Mouse (Mus musculus) CH12.LX (cell line): ENCODE data around the gene Lyzl6. TPM values are rescaled to one million over a fixed set of nuclear protein-coding genes. Genes with fewer than 3 reads are reported as not detected.
A peak's percentile ranks its signal among the peaks of the same experiment; 100 is the strongest.

Experiments used
- DNase-seq: peaks from one replicate; pipeline ENCODE4 v3.0.0-alpha.2; 2013; ENCODE audit errors: extremely low read depth
- H3K27ac ChIP-seq: 2 replicates; pipeline ENCODE4 v1.5.1; 2012; ENCODE audit warnings: low read depth, mild to moderate bottlenecking, control low read depth, moderate library complexity; ENCODE audit not compliant: insufficient read depth
- H3K27me3 ChIP-seq: replicated peaks from 2 replicates; pipeline ENCODE3; 2012; ENCODE audit warnings: inconsistent platforms
- H3K36me3 ChIP-seq, 2 experiments: replicated peaks in 1 of 2; 2 replicates each; pipeline versions ENCODE3 to v1.6.1; 2012; ENCODE audit warnings: inconsistent platforms in 1 of 2, low read length in 1 of 2, mild to moderate bottlenecking in 1 of 2, mixed read lengths in 1 of 2, moderate library complexity in 1 of 2; ENCODE audit not compliant: control insufficient read depth in 1 of 2, insufficient read depth in 1 of 2
- H3K4me1 ChIP-seq, 2 experiments: 2 replicates each; pipeline ENCODE4 v1.6.1; 2012; ENCODE audit warnings: inconsistent platforms in 1 of 2, moderate library complexity in 1 of 2; ENCODE audit not compliant: insufficient read depth in 2 of 2, control insufficient read depth in 1 of 2
- H3K4me2 ChIP-seq: 2 replicates; pipeline ENCODE4 v1.6.1; 2012; ENCODE audit warnings: low read depth, mild to moderate bottlenecking, control low read depth; ENCODE audit not compliant: poor library complexity, insufficient read depth, severe bottlenecking
- H3K4me3 ChIP-seq, 3 experiments: fragments of 150-350 bp in 1 of 3; sonication (generic) in 1 of 3; replicated peaks in 1 of 3; 2 replicates each; pipeline versions ENCODE3 to v1.5.1; 2011 to 2012; ENCODE audit warnings: low read depth in 2 of 3, low read length in 2 of 3, mild to moderate bottlenecking in 2 of 3, moderate library complexity in 2 of 3, control low read depth in 1 of 3, improper control_type of control experiment in 1 of 3, inconsistent platforms in 1 of 3, mixed read lengths in 1 of 3; ENCODE audit not compliant: poor library complexity in 1 of 3
- H3K79me2 ChIP-seq: replicated peaks from 2 replicates; pipeline ENCODE4 v1.6.1; 2012; ENCODE audit warnings: mild to moderate bottlenecking, moderate library complexity; ENCODE audit not compliant: control insufficient read depth, poor library complexity, insufficient read depth, severe bottlenecking; ENCODE audit errors: extremely low read depth
- H3K9ac ChIP-seq: 2 replicates; pipeline ENCODE4 v1.6.1; 2012; ENCODE audit warnings: low read depth, mild to moderate bottlenecking, control low read depth, moderate library complexity; ENCODE audit not compliant: insufficient read depth
- H3K9me3 ChIP-seq: replicated peaks from 2 replicates; pipeline ENCODE3; 2012; ENCODE audit warnings: low read length, inconsistent platforms, mixed read lengths
- BHLHE40 ChIP-seq: IDR thresholded peaks from 2 replicates; pipeline ENCODE4 v1.6.1; 2011; ENCODE audit warnings: mild to moderate bottlenecking, low read depth, low read length, improper control_type of control experiment
- CHD1 ChIP-seq: IDR thresholded peaks from 2 replicates; pipeline ENCODE4 v1.6.1; 2012; ENCODE audit warnings: low read depth, low read length, improper control_type of control experiment, inconsistent platforms
- CHD2 ChIP-seq: IDR thresholded peaks from 2 replicates; pipeline ENCODE4 v1.6.1; 2011; ENCODE audit warnings: low read length, improper control_type of control experiment
- E2F4 ChIP-seq: IDR thresholded peaks from 2 replicates; pipeline ENCODE4 v1.6.1; 2011; ENCODE audit warnings: low read depth, low read length, improper control_type of control experiment; ENCODE audit not compliant: insufficient replicate concordance
- ELF1 ChIP-seq: IDR thresholded peaks from 2 replicates; pipeline ENCODE4 v1.6.1; 2014; ENCODE audit warnings: low read depth, mild to moderate bottlenecking, inconsistent platforms, low read length, improper control_type of control experiment
- HCFC1 ChIP-seq: IDR thresholded peaks from 2 replicates; pipeline ENCODE4 v1.6.1; 2012; ENCODE audit warnings: low read depth, mild to moderate bottlenecking, inconsistent platforms, low read length, improper control_type of control experiment
- IRF4 ChIP-seq: IDR thresholded peaks from 2 replicates; pipeline ENCODE4 v1.6.1; 2014; ENCODE audit warnings: low read depth, mild to moderate bottlenecking, inconsistent platforms, low read length, improper control_type of control experiment
- JUND ChIP-seq: conservative IDR thresholded peaks from 2 replicates; pipeline ENCODE4 v1.6.1; 2011; ENCODE audit warnings: low read depth, low read length, improper control_type of control experiment
- MAZ ChIP-seq: IDR thresholded peaks from 2 replicates; pipeline ENCODE4 v1.6.1; 2012; ENCODE audit warnings: low read depth, mild to moderate bottlenecking, inconsistent platforms, low read length, improper control_type of control experiment, moderate library complexity
- MXI1 ChIP-seq: IDR thresholded peaks from 2 replicates; pipeline ENCODE4 v1.6.1; 2011; ENCODE audit warnings: mild to moderate bottlenecking, low read depth, low read length, improper control_type of control experiment
- MYC ChIP-seq: IDR thresholded peaks from 2 replicates; pipeline ENCODE4 v1.6.1; 2011; ENCODE audit warnings: low read depth, mild to moderate bottlenecking, improper control_type of control experiment, low read length
- NRF1 ChIP-seq: IDR thresholded peaks from 2 replicates; pipeline ENCODE4 v1.6.1; 2014; ENCODE audit warnings: low read depth, mild to moderate bottlenecking, inconsistent platforms, low read length, improper control_type of control experiment, moderate library complexity
- PAX5 ChIP-seq: IDR thresholded peaks from 2 replicates; pipeline ENCODE4 v1.6.1; 2012; ENCODE audit warnings: low read length, inconsistent platforms, mixed read lengths
- RAD21 ChIP-seq: IDR thresholded peaks from 2 replicates; pipeline ENCODE4 v1.6.1; 2011; ENCODE audit warnings: low read depth, mild to moderate bottlenecking, low read length, improper control_type of control experiment, moderate library complexity
- SIN3A ChIP-seq: IDR thresholded peaks from 2 replicates; pipeline ENCODE4 v1.6.1; 2012; ENCODE audit warnings: low read length, improper control_type of control experiment, inconsistent platforms
- SMC3 ChIP-seq: IDR thresholded peaks from 2 replicates; pipeline ENCODE4 v1.6.1; 2011; ENCODE audit warnings: low read depth, low read length, improper control_type of control experiment
- TBP ChIP-seq: conservative IDR thresholded peaks from 2 replicates; pipeline ENCODE4 v1.6.1; 2011; ENCODE audit warnings: low read depth, low read length, improper control_type of control experiment
- TCF12 ChIP-seq: IDR thresholded peaks from 2 replicates; pipeline ENCODE4 v1.6.1; 2014; ENCODE audit warnings: low read depth, mild to moderate bottlenecking, inconsistent platforms, low read length, improper control_type of control experiment
- USF2 ChIP-seq: conservative IDR thresholded peaks from 2 replicates; pipeline ENCODE4 v1.6.1; 2011; ENCODE audit warnings: low read depth, low read length, improper control_type of control experiment
- ZC3H11A ChIP-seq: IDR thresholded peaks from 2 replicates; pipeline ENCODE4 v1.6.1; 2012; ENCODE audit warnings: low read depth, mild to moderate bottlenecking, inconsistent platforms, low read length, improper control_type of control experiment
- ZKSCAN1 ChIP-seq: IDR thresholded peaks from 2 replicates; pipeline ENCODE4 v1.6.1; 2012; ENCODE audit warnings: low read depth, inconsistent platforms, low read length, improper control_type of control experiment, borderline replicate concordance
- ZNF384 ChIP-seq: IDR thresholded peaks from 2 replicates; pipeline ENCODE4 v1.6.1; 2012; ENCODE audit warnings: low read depth, low read length, improper control_type of control experiment, inconsistent platforms
- dilution Hi-C: fragments of 300-500 bp; cut with MboI; formaldehyde crosslinking; loops from 2 replicates; pipeline ENCODE4 v1.14.3; 2020; ENCODE audit warnings: low sequenced_read_pairs; ENCODE audit not compliant: extremely low pct_unique_long_range_greater_than_20kb, extremely low pct_ligation_motif_present
- in situ Hi-C: fragments of 300-500 bp; cut with MboI; formaldehyde crosslinking; loops from 3 replicates; pipeline ENCODE4 v1.14.3; 2019; ENCODE audit warnings: low sequenced_read_pairs, low pct_ligation_motif_present, low pct_unique_long_range_greater_than_20kb, mixed read lengths
- polyA plus RNA-seq: library from polyadenylated mRNA; unstranded; fragments of >175 nt; gene quantifications from 2 replicates; pipeline ENCODE4 v1.2.1, GENCODE M21; 2012; ENCODE audit warnings: low read depth; ENCODE audit not compliant: insufficient read length
- total RNA-seq, 2 experiments: library from RNA; depleted of rRNA; stranded (reverse); fragments of 300-350 nt in 1 of 2; fragments of >200 nt in 1 of 2; gene quantifications; 2 replicates each; pipeline ENCODE4 v1.2.3; 2012 to 2014

The Lyzl6 gene
- total and polyA plus RNA-seq, 3 experiments, result not detected

DNA sequence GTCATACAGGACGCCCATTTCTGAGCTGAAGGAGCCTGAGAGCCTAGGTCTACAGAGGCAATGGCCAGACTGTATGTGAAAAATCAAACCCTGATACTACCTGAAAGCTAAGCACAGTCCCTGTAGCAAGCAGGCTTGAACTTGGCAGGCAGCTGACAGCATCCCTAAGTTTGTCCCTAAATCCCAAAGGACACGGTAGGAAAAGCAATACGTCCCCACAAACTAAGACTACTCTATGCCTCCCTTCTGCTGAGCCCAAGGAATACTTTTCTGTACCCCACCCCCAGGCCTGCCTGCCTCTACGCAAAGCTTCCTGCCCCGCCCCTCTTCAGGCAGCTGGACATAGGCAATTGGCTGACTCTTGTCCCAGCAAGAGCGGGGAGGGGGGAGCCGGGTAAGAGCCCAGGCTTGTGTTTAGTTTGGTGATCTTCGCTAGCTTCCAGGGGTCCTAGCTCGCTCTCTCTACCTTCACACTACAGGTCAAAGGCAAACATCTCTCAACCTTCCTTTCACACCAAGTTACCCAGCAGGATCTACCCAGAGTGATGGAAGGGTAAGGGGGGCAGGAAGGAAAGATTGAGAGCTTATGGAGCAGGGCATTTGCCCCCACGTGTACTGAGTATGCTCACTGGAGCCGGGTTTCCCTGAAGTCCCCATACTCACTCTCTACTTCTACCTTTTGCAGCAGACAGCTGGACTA is 9.4 kb upstream of the Lyzl6 start:
- Histone ChIP-seq H3K27me3 (peaks cover 86% of the 10 kb centered on the region), H3K4me1 (peaks cover 6 to 14% of the 10 kb centered on the region in 2 experiments; a peak in 3 of 4 replicates), H3K27ac (no peak overlapping the region), H3K79me2 (no peaks in the 10 kb centered on the region), H3K9ac (no peak overlapping the region), H3K4me3 (no peak overlapping the region), H3K9me3 (peaks cover 7% of the 10 kb centered on the region), H3K4me2 (no peak overlapping the region), H3K36me3 (no peaks in the 10 kb centered on the region)
- no peak for DNase-seq
- TF ChIP-seq HCFC1, result no peak
- no peak for TF ChIP-seq CHD1
- TF ChIP-seq TCF12, result no peak
- TF ChIP-seq MAZ, result no peak
- TF ChIP-seq SMC3, result no peak
- TF ChIP-seq MYC, result no peak
- no peak for TF ChIP-seq ZC3H11A
- no peak for TF ChIP-seq ZKSCAN1
- no peak for TF ChIP-seq NRF1
- TF ChIP-seq PAX5, result no peak
- no peak for TF ChIP-seq E2F4
- TF ChIP-seq IRF4, result no peak
- no peak for TF ChIP-seq USF2
- no peak for TF ChIP-seq CHD2
- no peak for TF ChIP-seq RAD21
- no peak for TF ChIP-seq ELF1
- no peak for TF ChIP-seq JUND
- no peak for TF ChIP-seq ZNF384
- no peak for TF ChIP-seq TBP
- TF ChIP-seq MXI1, result no peak
- in situ Hi-C loops, result loop anchor here (10.0 kb wide), 1 partner anchor 107 kb away; no protein-coding TSS in a partner anchor
- dilution Hi-C loops, result no loop called here

DNA sequence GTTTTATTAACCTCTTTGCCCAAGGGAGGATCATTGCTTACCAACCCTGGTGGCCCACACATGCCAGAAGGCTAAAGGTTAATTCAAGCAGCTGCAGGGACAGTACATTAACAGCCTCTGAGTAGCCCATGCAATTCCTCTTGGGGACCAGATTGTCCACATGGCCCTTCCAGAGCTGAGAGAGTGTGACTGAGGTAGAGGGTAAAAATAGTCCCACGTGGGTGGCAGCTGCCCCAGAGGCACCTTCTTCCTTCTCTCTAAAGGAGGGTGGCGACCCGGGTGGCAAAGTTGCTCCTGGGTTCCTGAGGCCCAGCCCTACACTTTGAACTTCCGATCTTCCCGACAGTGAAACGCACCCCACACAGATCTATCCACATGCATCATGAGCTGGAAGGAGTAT is 7.6 kb upstream of the Lyzl6 start:
- Histone ChIP-seq H3K36me3 (no peaks in the 10 kb centered on the region), H3K27me3 (peaks cover 83% of the 10 kb centered on the region), H3K4me2 (0 out of 2 replicates have a peak overlapping the region, but pooled peaks have one; percentile 0), H3K79me2 (no peaks in the 10 kb centered on the region), H3K9me3 (peaks cover 7% of the 10 kb centered on the region), H3K9ac (no peak overlapping the region), H3K4me1 (peaks cover 6 to 14% of the 10 kb centered on the region in 2 experiments; a peak in 3 of 4 replicates), H3K27ac (no peak overlapping the region), H3K4me3 (no peak overlapping the region)
- TF ChIP-seq TCF12 (no peak), CHD1 (no peak), ZC3H11A (no peak), BHLHE40 (0 out of 2 replicates have a peak, but pooled peaks have one; percentile 11), SIN3A (no peak), USF2 (no peak)
- no peak for DNase-seq
- dilution Hi-C loops, result no loop called here
- in situ Hi-C loops, result loop anchor here (10.0 kb wide), 1 partner anchor 108 kb away; no protein-coding TSS in a partner anchor
